Mouse (Mus musculus): ENCODE measurements at regions not wholly inside any gene's neighbourhood (a gene's known extent, or its start where the extent isn't known, plus 50 kb on each side); places are given as distances from the start of the nearest gene placed in this dataset.

DNA sequence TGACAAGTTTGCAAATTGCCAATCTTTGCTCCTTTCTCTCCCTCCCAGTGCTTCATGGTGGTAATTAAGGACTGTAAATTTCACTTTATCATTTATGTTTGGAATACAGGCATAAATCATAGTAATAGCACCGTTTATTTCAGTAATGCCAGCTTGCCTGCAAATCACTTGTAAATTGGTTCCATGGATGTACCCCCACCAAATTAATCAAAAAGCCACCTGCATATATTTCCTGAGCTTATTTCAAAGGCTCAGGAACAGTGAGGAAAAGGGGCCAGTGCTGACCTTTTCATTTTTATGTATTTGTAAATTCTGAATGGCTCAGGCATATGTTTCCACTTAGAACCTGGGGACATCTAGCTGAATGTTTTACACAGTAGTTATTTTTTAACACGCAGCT lies 115.0 kb downstream of the D3Ertd751e start:
- no peak for DNase-seq
- intact Hi-C loops (cut with DNase I): no loop called here

DNA sequence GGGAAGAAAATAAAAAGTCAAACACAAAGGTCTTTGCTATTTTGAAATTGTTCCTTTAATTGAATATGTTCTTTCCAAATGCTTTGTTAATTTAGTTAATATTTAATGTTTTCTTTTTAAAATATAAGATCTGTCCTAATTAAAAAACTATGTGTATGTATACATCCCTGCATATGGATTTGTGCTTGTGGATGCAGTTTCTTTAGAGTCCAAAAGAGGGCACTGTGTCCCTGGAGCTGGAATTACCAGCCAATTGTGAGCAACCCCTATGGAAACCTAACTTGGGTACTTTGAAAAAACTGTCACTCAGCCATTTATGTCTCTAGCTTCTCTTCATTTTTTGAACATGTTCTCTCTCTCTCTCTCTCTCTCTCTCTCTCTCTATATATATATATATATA lies 120.3 kb downstream of the D3Ertd751e start:
- intact Hi-C loops (cut with DNase I): no loop called here
- no peak for DNase-seq

DNA sequence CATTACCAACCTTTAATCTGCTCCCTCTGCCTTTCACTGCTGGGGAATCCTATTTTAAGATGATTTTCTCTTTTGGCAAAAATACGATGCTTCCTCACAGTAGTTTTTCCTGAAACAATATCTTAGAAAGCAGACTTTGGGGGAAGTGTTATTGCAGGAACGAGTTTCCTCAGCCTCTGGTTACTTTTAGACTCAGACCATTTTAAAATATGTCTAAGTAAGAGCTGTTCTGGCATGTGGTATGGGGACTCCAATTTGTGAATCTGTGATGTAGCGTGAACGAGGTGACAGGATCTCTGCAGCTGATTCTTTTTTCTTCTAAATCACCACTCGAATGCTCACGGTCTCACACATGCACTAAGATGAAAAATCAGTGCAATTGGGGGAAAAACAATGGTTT lies 166.5 kb downstream of the D3Ertd751e start:
- intact Hi-C loops (cut with DNase I): no loop called here
- DNase-seq: no peak

DNA sequence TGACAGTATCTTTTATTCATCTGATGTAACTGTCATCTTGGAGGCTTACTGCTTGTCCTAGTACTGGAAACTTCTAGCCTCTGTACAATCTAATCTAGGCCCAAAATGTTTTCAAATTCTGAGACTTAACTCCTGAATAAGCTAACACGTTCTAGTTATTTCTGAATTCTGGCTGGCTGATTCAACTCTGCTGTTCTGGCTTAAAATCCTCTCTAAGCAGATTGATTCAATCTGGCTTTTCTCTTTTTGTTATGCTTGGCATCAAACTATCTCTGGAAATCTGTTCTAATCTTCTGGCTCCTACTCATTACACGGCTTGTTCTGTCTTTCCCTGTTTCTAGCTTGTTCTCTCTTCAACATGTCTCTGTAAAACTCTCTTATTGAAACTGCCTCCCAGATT lies 170.8 kb downstream of the D3Ertd751e start:
- DNase-seq: no peak

DNA sequence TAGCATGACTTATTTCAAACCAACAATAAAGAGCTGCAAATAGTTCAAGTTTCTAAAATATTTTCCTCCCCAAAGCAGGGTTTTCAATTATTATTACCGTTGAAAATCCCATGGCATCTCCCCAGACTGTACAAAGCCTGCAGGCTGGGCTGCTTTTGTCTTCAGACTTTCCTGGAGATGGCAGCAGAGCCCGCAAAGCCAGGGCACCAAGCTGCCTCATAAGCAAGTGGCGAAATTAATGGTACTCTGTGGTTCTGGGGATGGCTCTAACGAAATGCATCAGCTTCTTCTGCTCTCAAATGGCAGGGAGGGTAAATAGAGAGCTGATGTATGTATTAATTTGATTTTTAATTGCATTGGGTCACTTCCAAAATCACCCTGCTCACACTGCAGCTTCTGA lies 197.4 kb downstream of the D3Ertd751e start:
- intact Hi-C loops (cut with DNase I): no loop called here

More for the DNA sequence above, 170.8 kb downstream of the D3Ertd751e start:
- intact Hi-C loops (cut with DNase I): no loop called here

DNA sequence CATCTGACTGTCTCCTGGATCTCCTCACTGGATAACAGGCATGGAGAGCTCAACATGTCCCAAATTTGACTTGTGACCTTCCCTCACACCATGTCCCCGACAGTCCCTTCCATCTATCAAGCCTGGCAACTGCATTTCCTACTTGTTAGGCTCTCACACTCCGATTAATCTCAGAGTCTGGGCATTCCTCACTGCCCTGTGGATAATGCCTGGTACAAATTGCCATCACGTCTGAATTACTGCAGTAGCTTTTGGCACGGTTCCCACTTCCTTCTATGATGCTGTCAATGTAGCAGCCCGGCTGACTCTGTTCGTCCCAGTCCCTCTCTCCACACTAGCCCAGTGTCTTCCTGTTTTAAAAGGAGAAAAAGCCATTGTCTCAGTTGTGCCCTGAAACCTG lies 200.6 kb downstream of the D3Ertd751e start:
- peak; percentile 47 for DNase-seq
- intact Hi-C loops (cut with DNase I): no loop called here

More for the DNA sequence above, 197.4 kb downstream of the D3Ertd751e start:
- peak; percentile 51 for DNase-seq

DNA sequence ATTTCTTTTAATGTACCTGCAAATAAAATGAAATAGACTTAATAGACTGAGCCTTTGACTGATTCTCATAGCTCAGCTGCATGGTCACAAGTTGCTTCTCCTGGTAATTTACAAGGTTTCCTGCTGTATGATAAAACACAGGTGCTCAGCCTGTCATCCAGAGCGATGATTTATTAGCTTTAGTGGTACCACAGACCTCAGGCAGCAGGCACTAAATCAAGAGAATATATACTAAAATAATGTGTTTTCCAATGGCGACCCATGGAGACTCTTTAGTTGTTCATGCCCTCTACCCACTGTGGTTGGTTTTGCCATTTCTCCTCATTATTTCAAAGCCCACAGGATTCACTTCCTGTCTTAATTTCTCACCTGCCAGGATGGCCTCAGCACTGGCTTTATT lies 207.0 kb downstream of the D3Ertd751e start:
- no peak for DNase-seq
- intact Hi-C loops (cut with DNase I): no loop called here

DNA sequence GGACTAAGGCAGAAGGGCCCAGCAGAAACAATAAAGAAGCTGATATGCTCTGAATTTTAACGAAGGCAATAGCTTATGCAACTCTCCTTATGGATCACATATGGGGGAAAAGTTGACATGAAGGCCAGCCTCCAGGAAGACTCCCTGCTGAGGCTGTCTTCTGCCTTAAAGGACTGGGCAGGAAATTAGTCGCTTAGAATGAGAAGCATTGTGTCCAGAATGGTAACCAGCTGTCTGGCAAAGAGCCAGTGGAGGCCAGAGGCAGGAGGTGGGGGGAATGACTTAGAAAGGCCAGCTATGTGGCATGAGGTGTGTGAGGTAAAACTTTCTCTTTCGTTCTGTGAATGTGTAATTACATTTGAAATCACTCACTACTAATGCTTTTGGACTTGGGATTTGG lies 215.0 kb downstream of the D3Ertd751e start:
- DNase-seq: peak; percentile 12
- intact Hi-C loops (cut with DNase I): no loop called here

DNA sequence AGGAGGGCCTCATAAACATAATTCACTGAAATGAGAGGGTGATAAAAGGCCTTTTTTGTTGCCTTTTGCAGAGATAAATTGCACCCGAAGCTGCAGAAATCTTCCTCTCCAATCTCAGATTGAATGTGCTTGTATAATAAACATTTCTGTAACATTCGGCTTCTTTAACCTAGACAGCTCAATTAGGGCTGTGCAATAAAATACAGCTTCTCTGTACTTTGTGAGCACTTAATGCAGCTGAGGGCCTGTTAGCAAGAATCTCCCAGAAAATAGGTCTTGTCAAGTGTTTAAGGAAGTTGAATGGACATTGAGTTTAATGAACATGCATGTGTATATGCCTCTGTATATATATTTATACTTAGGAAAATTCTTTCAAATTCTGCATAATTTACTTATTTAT lies 217.8 kb downstream of the D3Ertd751e start:
- intact Hi-C loops (cut with DNase I): no loop called here
- DNase-seq: no peak

DNA sequence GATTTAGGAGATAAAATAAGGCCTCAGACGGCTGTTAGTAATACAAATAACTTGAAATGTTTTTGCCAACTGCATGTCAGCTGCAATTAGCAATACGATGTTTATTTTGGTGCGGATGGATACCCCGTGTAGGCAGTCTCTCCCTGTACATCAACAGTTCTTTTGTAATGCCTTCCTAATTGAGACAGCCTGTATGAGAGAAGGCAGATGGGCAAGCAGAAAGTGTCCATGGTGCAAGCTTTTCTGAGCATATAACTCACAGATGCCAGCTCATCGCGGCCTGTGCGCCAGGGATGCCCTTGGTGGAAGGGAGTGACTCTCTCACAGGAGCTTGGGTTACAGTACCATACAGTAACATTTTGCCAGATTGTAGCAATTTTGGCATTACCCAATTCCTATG lies 220.5 kb downstream of the D3Ertd751e start:
- peak; percentile 55 for DNase-seq

DNA sequence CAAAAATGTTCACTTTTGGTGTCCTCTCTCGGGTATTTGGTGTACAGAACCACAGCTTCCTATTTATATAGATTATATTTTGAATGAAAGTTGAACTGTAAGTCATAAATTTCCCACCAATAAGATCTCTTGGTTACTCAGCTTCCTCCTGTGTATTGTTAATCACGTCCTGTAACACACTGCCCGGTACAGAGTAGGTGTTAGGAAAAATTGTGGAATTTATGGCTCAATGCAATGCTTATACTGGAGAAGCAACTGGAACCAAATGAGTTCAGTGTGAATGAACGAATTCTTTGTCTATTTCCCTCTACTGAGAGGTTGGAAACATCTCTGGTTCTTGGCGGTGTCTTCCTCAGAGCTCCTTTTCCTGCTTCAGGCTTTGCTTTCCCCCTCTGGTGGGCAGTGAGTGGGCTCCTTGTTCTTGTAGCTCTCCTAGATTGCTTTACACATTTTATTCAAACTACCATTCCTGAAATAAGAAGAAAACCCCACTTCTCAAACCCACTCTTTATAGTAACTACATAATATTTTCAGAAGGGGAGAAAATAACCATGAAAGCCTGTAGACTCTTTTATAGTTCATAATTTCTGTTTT lies 264.4 kb downstream of the D3Ertd751e start:
- DNase-seq: no peak
- intact Hi-C loops (cut with DNase I): no loop called here

More for the DNA sequence above, 220.5 kb downstream of the D3Ertd751e start:
- intact Hi-C loops (cut with DNase I): no loop called here

DNA sequence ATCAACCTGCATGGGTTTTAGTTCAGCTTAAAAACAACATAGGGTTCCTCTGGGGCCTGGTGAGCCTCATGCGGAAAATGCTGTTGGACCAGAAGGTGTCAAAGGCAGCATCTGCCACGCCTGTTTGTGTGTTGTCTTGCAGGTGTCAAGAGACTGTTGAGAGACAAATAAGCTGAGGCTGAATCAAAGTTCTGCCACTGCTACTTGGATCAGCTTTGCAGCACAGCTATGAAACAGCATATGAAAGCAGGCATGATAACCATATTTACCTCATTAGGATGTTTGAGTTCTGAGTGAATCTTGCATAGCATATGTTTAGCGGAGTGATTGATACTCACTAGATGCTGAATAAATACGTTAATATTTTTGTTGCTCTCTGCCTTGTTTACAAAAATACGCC lies 280.8 kb downstream of the D3Ertd751e start:
- intact Hi-C loops (cut with DNase I): no loop called here
- DNase-seq: no peak

DNA sequence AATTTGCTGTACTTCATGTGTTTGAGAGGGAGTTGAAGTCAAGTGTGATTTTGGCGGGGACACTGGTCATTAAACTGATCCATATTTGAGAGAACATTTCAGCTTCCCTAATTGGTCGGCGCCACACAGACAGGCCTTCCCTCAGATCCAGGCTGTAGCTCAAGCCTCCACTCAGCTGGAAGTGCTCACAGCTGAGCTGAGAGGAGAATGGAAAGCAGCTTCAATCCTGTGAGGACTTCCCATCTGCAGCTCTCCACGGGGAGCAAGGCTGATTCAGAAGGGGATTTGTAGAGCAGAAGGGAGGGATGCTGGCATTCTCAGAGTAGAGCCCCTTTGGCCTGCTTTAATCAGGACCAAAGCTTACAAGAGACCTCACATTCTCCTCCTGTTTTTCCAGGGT lies 297.2 kb downstream of the D3Ertd751e start:
- peak; percentile 44 for DNase-seq
- intact Hi-C loops (cut with DNase I): no loop called here

DNA sequence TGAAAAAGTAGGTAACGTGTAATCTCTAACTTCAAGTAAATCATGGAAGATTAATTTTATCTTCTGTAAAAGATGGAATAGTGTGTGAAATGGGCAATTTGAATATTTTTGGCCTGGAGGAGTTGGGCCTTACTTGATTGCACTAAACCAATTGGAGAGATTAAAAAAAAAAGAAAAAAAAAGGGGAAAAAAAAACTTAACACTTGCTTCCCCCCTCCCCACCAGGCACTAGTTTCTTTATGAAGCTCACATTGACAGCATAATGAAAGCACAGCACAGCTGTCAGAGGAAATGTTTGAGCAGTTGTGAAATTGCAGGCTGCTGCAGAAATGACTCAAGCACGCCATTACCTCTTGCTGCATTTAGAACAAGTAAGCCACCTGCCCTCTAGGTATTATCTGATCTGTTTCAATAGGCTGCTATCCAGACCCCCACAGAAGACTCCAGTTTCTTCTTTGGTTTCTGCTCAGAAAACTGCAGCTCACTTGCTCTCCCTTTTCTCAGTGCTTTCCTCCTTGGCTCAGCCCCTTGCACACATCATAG lies 297.9 kb downstream of the D3Ertd751e start:
- intact Hi-C loops (cut with DNase I): no loop called here
- DNase-seq: no peak

DNA sequence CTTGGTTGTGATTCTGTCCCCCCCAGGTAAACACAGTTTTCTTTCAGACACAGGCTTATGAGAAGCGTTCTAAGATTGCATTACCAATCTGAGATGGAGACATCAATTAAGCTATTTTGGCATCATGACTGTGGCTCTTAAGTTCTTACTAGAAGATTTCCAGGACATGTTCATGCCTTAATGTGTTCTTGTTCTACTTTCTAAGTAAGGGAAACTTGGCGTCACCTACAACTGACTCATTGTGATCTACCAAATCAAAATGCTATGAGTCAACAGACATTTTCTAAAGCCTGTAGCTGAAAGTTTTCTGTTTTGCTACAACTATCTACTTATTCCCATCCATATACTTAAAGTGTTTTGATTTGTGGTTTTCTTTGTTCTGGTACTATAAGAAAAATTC lies 298.5 kb downstream of the D3Ertd751e start:
- intact Hi-C loops (cut with DNase I): no loop called here
- no peak for DNase-seq

DNA sequence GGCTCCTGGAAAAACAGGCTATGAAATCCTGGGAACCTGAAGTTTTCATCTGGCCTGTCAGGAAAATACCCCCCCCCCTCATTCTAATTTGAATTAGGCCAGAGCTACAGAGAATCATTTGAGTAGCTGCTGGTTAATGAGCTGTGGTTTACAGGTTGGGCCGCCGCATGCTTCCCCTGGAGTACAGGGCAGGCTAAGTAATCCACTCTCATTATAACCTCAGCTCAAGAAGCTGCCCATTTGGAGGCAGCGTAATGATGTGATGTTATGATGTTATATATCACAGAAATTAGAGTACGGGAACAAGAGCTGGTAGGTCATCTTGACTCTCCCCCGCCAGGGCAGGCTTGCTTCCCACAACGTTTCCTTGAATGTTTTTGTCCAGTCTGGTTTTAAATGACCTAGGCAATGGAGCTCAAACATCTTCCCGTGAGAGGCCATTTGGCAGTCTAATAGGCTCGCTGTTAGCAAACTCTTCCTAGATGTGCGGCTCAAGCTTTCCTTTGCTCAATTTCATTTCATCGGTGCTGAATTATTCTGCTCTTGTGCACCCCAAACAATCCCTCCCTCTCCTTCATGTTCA lies 315.0 kb downstream of the D3Ertd751e start:
- DNase-seq: no peak
- intact Hi-C loops (cut with DNase I): no loop called here

DNA sequence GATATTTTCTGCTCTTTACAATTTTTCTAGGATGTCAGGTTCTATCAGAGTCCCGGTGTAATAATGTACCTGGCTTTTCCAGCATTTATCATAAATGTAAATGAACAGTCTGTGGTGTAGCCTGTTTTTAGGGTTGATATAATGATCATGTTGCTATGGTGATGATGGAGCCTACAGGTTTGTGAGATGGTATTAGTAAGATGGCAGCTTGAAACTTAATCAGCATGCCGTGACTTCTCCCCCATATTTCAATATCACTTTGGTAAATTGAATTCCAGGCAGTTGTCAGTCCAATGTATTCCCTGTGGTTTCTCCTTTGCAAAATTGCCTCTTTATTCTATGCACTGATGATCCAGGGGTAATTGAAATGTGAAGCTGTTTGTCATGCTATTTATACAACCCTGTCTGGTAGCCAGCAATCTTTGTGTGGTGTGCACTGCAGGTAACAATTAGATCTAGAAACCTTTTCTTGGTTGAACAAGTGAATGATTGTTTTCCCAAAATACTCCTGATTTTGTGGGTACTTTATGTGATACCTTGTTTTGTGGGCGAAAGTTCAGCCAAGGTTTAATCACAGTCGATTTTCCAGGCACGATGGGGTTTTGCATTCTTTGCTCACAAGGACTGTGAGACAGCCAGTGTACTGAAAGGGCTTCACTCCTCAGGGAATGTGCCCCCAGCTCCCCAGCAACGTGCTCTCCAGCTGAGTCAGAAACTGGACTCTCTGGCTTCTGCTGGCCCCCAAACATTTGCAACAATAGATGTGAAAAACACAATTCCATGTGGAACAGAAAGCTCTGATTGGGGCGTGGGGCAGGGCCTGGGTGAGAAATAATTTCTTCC lies 322.9 kb downstream of the D3Ertd751e start:
- DNase-seq: no peak
- intact Hi-C loops (cut with DNase I): no loop called here

DNA sequence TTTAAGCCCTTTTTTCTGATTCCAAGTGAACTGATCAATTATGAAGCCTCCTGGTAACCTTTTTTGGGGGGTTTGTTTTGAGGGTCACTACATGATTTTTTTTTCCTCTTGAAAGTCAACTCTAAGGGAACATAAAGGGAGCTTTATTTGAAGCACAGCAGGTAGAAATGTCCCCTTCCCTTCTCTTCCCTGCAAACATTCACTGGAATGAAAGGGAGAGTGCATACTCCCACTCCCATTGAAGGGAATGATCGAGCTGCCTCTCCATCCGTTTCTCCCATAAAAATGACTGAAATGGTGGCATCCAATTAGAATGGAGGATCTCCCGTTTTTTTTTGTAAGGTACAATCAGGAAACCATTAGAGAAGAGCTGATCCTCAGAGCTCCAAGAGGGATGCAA lies 323.6 kb downstream of the D3Ertd751e start:
- DNase-seq: no peak
- intact Hi-C loops (cut with DNase I): no loop called here

DNA sequence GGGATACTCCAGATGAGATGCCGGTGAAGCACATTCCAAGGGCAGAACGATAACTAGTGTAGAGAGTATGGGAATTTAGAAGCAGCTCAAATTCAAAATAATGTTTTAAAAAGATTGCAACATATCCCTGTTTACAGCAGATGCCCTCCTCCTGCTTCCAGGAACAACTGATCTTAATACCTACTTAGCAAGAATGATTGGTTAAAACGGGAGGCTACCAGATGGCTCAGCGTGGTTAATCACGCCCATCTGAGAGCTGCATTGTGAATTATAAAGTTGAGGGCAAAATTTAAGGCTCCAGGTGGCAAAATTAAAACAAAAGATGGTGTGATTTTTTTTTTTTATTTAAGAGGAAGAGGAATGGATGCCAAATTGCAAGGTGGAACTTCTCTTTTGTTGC lies 324.6 kb downstream of the D3Ertd751e start:
- intact Hi-C loops (cut with DNase I): no loop called here
- no peak for DNase-seq

DNA sequence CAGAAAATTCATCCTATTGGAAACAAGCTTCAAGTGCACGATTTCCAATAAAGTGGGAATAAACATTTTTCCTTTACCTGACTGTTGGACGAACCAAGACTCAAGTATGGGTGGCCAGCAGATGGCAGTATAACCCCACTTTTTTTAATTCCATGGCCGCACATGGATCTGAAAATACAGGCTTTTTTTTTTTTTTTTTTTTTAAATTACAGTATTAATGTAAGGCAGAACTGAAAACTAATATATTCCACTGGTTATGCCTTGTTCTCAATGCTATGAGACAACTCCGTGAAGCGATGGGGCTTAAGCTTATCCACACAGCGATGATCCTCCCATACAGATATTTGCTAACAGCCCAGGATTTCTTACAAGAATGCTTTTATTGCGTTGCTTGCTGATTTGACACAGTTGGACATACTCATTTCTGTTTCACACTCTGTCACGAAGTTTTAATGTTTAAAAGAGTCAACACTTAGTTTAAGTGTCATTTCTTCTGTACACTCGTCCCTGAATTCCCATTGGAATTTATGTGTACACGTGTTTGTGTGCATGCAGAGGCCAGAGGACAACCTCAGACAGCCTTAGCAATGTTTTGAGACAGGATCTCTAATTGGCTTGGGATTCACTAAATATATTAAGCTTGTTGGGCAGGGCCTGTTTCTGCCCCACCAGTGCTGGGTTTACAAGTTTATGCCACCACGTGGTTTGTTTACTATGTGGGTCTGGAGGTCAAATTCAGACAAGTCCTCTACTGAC lies 332.3 kb downstream of the D3Ertd751e start:
- intact Hi-C loops (cut with DNase I): no loop called here
- DNase-seq: peak; percentile 38
